Mouse (Mus musculus) liver, postnatal 0 days (tissue): Measurements from ENCODE around the gene Abl2. TPM values are rescaled to one million over a fixed set of nuclear protein-coding genes. Genes with fewer than 3 reads are reported as not detected.

Experiments used
- ATAC-seq: fragments of 200-750 bp; cut with Nextera tagmentation; 2 replicates; pipeline ENCODE4 v1.8.0; 2017; ENCODE audit warnings: mild to moderate bottlenecking, moderate library complexity
- DNase-seq: peaks from one replicate; pipeline ENCODE4 v3.0.0-alpha.2; 2016
- H3K27ac ChIP-seq: fragments of 300-500 bp; sonication (generic); 2 replicates; pipeline ENCODE4 v1.5.1; 2014; ENCODE audit warnings: antibody characterized with exemption, moderate library complexity, mild to moderate bottlenecking, low read depth
- H3K27me3 ChIP-seq: fragments of 300-500 bp; sonication (generic); 2 replicates; pipeline ENCODE4 v1.6.1; 2014; ENCODE audit warnings: low read length, control low read depth, mixed read lengths; ENCODE audit not compliant: insufficient read depth
- H3K36me3 ChIP-seq: fragments of 300-500 bp; sonication (generic); replicated peaks from 2 replicates; pipeline ENCODE4 v1.6.1; 2014; ENCODE audit warnings: mild to moderate bottlenecking, control low read depth, low read length, moderate library complexity, mixed read lengths; ENCODE audit not compliant: insufficient read depth
- H3K4me1 ChIP-seq: fragments of 300-500 bp; sonication (generic); 2 replicates; pipeline ENCODE4 v1.6.1; 2014; ENCODE audit warnings: antibody characterized with exemption, mild to moderate bottlenecking, control low read depth; ENCODE audit not compliant: insufficient read depth
- H3K4me2 ChIP-seq: fragments of 300-500 bp; sonication (generic); 2 replicates; pipeline ENCODE4 v1.6.1; 2014; ENCODE audit warnings: low read depth, mild to moderate bottlenecking, low read length, moderate library complexity, mixed read lengths
- H3K4me3 ChIP-seq: fragments of 300-500 bp; sonication (generic); 2 replicates; pipeline ENCODE4 v1.5.1; 2014; ENCODE audit warnings: low read depth, low read length
- H3K9ac ChIP-seq: fragments of 300-500 bp; sonication (generic); replicated peaks from 2 replicates; pipeline ENCODE4 v1.6.1; 2014; ENCODE audit warnings: mild to moderate bottlenecking, moderate library complexity
- H3K9me3 ChIP-seq: fragments of 300-500 bp; sonication (generic); 2 replicates; pipeline ENCODE4 v1.6.1; 2016; ENCODE audit warnings: mild to moderate bottlenecking, control low read depth, low read length, mixed read lengths
- CTCF ChIP-seq: sonication (generic); IDR thresholded peaks from 2 replicates; pipeline ENCODE4 v1.5.1; 2016; ENCODE audit warnings: antibody characterized with exemption, low read depth
- EP300 ChIP-seq: IDR thresholded peaks from 2 replicates; pipeline ENCODE4 v1.6.1; 2016; ENCODE audit warnings: antibody characterized with exemption, low read depth, mild to moderate bottlenecking
- WGBS: fragments of 180-500 bp; shearing (Covaris S2); extraction: QIAGEN DNeasy Blood & Tissue Kit; methylation state at CpG from one replicate; pipeline ENCODE4 v1.1.7; 2014; ENCODE audit not compliant: insufficient replicate concordance; 5-methylcytosine and 5-hydroxymethylcytosine counted together
- polyA plus RNA-seq: library from polyadenylated mRNA; unstranded; fragments of >200 nt; fragmentation: Nextera tagmentation; extraction: Ambion mirVana; gene quantifications from 2 replicates; pipeline ENCODE4 v1.2.1, GENCODE M21; 2015

The Abl2 gene
- polyA plus RNA-seq, 1 experiment from 2014 or later: 0.89 TPM

- no peak for TF ChIP-seq EP300
- peak; percentile 95 for TF ChIP-seq CTCF
- DNase-seq (peak; percentile 76), ATAC-seq (peak; percentile 24; the same call in 1 of the 2 replicates)
- H3K4me2 ChIP-seq: no peak overlapping the region
- 20% methylated on average over 12 of the region's 12 CpGs for WGBS
- H3K9me3 ChIP-seq: no peaks in the 10 kb centered on the region
- peaks cover 9% of the 10 kb centered on the region; the same call in 1 of the 2 replicates for H3K36me3 ChIP-seq
- no peaks in the 10 kb centered on the region for H3K27me3 ChIP-seq
- H3K9ac ChIP-seq: 0 out of 2 replicates have a peak overlapping the region, but pooled peaks have one; percentile 6
- H3K4me3 ChIP-seq: no peak overlapping the region
- peaks cover 8% of the 10 kb centered on the region; the same call in 1 of the 2 replicates for H3K4me1 ChIP-seq
- no peak overlapping the region for H3K27ac ChIP-seq
Observed at GRCm38 (mm10) chr1:156676171-156676570, 117.6 kb downstream of the Abl2 start.

- Histone ChIP-seq H3K4me1 (peaks cover 8% of the 10 kb centered on the region; the same call in 1 of the 2 replicates), H3K36me3 (peaks cover 9% of the 10 kb centered on the region; the same call in 1 of the 2 replicates), H3K4me3 (no peak overlapping the region), H3K4me2 (no peak overlapping the region), H3K9ac (0 out of 2 replicates have a peak overlapping the region, but pooled peaks have one; percentile 6), H3K27ac (no peak overlapping the region), H3K9me3 (no peaks in the 10 kb centered on the region), H3K27me3 (no peaks in the 10 kb centered on the region)
- no peak for ATAC-seq
- DNase-seq: no peak
- no peak for TF ChIP-seq CTCF
- no peak for TF ChIP-seq EP300
- 70% methylated on average over 5 of the region's 5 CpGs for WGBS
Observed at GRCm38 (mm10) chr1:156676596-156676995, 118.0 kb downstream of the Abl2 start.

- H3K4me3 ChIP-seq: no peak overlapping the region
- ATAC-seq: no peak
- H3K27me3 ChIP-seq: no peaks in the 10 kb centered on the region
- WGBS: 88% methylated on average over 3 of the region's 3 CpGs
- H3K4me1 ChIP-seq: peaks cover 8% of the 10 kb centered on the region; the same call in 1 of the 2 replicates
- no peak overlapping the region for H3K9ac ChIP-seq
- no peak overlapping the region for H3K4me2 ChIP-seq
- no peak for TF ChIP-seq CTCF
- TF ChIP-seq EP300: no peak
- H3K9me3 ChIP-seq: no peaks in the 10 kb centered on the region
- DNase-seq: no peak
- H3K27ac ChIP-seq: no peak overlapping the region
- peaks cover 9% of the 10 kb centered on the region; the same call in 1 of the 2 replicates for H3K36me3 ChIP-seq
Observed at GRCm38 (mm10) chr1:156677230-156677629, 118.6 kb downstream of the Abl2 start.

- no peaks in the 10 kb centered on the region for H3K9me3 ChIP-seq
- no peak for DNase-seq
Observed at GRCm38 (mm10) chr1:156679599-156679998, 121.0 kb downstream of the Abl2 start.

GRCm38 (mm10) chr1:156686025-156686661, 127.6 kb downstream of the Abl2 start:
- TF ChIP-seq EP300 (no peak), CTCF (no peak)
- H3K4me2 ChIP-seq: no peak overlapping the region
- ATAC-seq: no peak
- H3K9ac ChIP-seq: no peak overlapping the region
- no peaks in the 10 kb centered on the region for H3K9me3 ChIP-seq
- H3K36me3 ChIP-seq: peaks cover 57% of the 10 kb centered on the region
- no peaks in the 10 kb centered on the region for H3K4me1 ChIP-seq
- no peak overlapping the region for H3K4me3 ChIP-seq
- no peak for DNase-seq
- H3K27me3 ChIP-seq: no peaks in the 10 kb centered on the region
- 76% methylated on average over 7 of the region's 7 CpGs for WGBS
- no peak overlapping the region for H3K27ac ChIP-seq

More at GRCm38 (mm10) chr1:156679599-156679998, 121.0 kb downstream of the Abl2 start:
- H3K4me2 ChIP-seq: no peak overlapping the region
- no peak for TF ChIP-seq CTCF
- TF ChIP-seq EP300: no peak
- no peak for ATAC-seq
- WGBS: 92% methylated on average over 9 of the region's 9 CpGs
- no peak overlapping the region for H3K4me3 ChIP-seq
- H3K27ac ChIP-seq: no peak overlapping the region
- H3K36me3 ChIP-seq: peaks cover 17% of the 10 kb centered on the region
- peaks cover 3% of the 10 kb centered on the region; the same call in 1 of the 2 replicates for H3K4me1 ChIP-seq
- no peaks in the 10 kb centered on the region for H3K27me3 ChIP-seq
- H3K9ac ChIP-seq: no peak overlapping the region

Other genes starting within 250 kb of the Abl2 start
- not detected in 2 replicates for gene Nphs2, start 248.1 kb upstream of the Abl2 start, polyA plus RNA-seq
- gene Gm2000, start 192.7 kb upstream of the Abl2 start, polyA plus RNA-seq: 427 and 452 TPM in 2 replicates
- not detected in 2 replicates for gene Axdnd1, start 137.6 kb upstream of the Abl2 start, polyA plus RNA-seq
- 42.5 and 43.9 TPM in 2 replicates for gene Soat1, start 84.5 kb upstream of the Abl2 start, polyA plus RNA-seq
- 0.14 and 0.29 TPM in 2 replicates for gene Gm10031, start 34.8 kb upstream of the Abl2 start, polyA plus RNA-seq
- gene Tor3a, start 115.6 kb downstream of the Abl2 start, polyA plus RNA-seq: 12.4 and 19.4 TPM in 2 replicates
- 6.0 and 6.2 TPM in 2 replicates for gene Fam20b, start 160.3 kb downstream of the Abl2 start, polyA plus RNA-seq